Mouse (Mus musculus) T-helper 1 cell (primary cell): Measurements from ENCODE around the gene Insr.

Source experiments
- in situ Hi-C: fragments of 300-600 bp; cut with MboI, MseI; formaldehyde crosslinking; loops from one replicate; pipeline ENCODE4 v1.15.1; 2025; ENCODE audit warnings: high pct_unique_total_duplicates

Gene Insr

DNA sequence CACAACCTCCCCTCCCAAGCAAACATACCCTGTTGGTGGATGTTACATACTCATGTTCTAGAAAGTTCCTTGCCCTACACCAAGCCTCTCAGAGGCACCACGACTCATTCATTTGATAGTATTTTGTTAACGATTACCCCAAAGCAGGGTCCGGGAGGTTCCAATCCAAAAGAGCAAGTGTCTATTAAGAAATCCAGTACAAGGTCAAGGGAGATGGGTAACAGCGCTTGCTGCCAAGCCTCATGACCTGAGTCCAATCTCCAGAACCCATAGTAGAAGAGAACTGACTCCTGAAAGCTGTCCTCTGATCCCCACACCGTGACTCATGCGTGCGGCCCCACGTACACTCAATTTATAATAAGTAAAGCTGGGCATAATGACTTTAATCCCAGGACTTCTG lies 3.4 kb downstream of the Insr start:
- in situ Hi-C loops: loop anchor here (5.0 to 25.0 kb wide), 3 partner anchors 51 to 1511 kb away; partner anchors contain the start of gene Shcbp1

DNA sequence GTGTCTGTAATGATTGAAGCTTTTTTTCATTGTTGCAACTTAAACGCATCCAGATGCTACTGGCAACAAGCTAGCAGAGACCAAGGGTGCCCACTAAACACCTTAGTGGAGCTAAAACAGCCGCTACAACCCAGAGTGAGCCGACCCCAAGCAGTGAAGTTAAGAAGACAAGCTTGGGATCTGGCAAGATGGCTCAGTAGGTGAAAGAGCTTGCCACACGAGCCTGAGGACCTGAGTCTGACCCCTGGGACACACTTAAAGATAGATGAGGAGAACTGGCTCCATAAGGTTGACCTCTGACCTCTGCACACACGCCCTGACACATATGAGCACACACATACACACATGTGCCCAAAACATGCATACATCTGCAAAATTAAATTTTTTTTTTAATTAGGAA lies 4.2 kb downstream of the Insr start:
- in situ Hi-C loops: loop anchor here (5.0 to 25.0 kb wide), 3 partner anchors 52 to 1512 kb away; partner anchors contain the start of gene Shcbp1

DNA sequence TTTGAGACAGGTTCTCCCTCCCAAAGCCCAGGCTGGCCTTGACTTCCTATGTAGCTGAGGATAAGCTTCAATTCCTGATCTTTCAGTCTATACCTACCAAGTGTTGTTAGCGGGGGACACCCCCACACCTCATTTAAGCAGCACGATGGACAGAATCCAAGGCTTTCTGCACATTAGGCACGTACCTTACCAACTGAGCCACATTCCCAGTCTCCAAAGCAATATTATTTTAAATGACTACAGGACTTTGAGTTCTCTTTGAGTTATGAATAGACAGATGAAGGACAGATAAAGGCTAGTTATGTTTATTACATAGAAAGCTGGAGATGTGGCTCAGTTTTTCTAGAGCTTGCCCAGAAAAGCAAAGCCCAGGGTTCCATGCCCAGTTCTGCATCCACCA lies 5.6 kb downstream of the Insr start:
- in situ Hi-C loops: no loop called here

DNA sequence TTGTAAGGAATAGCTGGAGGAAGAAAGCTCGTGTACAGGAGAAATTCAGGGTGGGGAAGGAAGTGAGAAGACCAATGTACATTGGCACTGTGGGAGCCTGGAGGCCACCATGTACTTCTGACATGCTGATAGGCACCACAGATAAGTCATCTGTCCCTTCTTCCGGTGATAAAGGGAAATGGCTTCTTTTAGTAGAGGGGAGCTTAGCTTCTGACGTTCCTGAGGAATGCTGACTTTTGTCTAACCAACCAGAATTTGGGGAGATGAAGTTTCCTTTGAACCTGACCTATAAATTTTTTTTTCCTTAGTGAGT lies 12.0 kb downstream of the Insr start:
- in situ Hi-C loops: no loop called here

DNA sequence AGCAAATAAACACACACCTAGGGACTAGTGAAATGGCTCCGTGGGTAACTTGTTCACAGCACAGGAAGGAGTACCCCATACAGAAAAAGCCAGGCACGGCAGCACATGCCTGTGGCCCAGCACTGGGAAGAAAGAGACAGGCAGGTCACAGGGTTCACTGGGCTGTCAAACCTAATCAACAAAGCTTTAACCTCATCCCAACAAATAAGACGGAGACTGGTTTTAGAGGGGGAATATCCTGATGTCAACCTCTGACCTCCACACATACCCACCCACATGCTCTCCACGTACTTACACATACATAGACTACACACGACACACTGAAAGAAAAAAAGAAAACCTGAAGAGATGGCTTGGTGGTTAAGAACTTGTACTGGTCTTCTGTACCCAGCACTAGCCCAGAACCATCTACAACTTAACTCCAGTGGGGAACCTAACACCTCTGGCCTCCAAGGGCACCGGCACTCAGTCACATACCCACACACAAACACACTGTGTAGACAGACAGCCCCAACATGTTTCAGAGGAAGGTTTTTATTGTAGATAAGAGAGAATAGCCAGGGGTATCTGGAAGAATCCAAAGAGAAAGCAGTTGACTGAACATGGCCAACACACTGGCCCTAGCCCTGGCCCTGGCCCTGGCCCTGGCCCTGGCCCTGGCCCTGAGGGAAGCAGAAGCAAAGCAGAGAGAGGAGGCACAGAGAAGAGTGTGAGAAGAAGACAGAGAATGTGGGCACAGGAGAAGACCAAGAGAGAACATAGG lies 12.6 kb downstream of the Insr start:
- in situ Hi-C loops: no loop called here

DNA sequence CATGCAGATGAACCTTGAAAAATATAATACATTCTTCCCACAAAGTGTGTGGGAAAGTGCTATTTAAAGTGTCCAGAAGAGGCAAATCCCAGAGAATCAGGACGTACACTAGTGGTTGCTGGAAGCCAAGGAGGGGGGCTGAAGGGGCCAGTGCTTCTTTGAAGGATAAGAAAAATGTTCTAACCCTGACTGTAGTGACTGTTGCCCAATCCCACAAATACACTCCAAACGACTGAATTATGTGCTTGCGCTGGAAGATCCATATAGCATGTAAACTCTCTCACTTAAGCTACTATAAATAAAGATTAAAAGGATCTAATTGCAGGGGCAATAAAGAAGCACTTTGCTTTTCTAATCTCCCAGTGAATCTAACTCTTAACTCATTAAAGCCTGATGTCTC lies 14.2 kb downstream of the Insr start:
- in situ Hi-C loops: no loop called here

DNA sequence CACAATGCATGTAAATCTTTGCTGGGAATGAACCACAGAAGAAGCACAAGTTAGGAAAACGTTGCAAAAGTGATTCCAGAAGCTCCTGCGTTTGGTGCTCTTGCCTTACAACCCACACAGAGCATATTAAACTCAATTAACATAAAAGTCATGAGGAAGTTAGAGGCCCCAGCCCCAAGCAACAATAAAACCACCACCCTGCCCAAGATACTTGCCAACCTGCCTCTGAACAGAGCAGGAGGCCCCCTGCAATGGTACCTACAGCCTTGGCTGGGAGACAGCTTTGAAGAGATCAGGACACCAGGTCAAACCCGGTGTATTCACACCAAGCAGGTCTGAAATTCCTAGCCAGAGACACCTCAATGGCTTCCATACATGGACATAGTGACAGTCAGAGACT lies 16.6 kb downstream of the Insr start:
- in situ Hi-C loops: no loop called here

DNA sequence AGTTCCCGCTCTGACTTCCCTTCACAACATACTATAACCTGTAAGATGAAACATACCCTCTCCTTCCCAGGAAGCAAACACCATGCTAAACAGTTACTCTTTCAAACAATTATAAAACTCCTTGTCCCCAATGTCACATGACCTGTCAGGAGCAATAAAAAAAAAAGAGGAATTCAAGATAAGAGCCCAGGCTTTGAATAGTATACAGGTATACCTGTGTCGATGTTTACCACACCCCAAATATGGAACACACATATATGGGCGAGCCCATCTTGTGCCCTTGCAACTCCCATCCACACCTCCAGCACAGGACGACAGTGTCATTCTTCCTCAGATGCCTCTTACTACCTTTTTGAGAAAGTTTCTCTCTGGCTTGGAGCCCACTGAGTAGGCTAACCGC lies 18.3 kb downstream of the Insr start:
- in situ Hi-C loops: no loop called here

DNA sequence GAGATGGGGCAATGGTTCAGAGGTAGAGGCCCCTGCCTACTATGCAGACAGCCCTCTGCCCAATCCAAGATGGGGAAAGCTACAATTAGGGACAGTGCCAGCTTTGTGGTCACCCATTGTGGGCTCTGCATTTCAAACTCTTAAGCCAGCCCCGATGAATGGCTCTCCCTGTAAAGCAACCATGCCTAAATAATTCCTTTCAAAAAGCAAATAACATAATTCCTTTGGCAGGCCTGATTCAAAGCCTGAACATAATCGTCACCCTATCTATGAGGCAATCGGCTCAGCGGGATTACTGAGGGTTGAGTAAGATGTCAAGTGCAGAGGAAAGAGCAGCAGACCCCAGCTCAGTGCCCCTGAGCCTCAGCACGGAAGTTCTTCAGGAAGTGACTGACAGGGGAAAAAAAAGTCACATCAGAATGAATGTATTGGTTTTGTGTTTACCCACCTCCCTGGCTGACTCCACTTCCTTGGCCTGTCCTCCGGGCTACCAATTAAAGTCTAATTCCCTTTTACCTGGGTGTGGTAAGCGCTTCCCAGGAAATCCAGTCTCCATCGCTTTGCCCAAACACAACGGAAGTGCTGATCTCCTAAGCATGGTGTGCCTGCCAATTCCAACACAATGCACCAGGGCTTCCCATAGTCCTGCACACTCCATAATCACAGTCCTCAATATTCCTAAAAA lies 19.1 kb downstream of the Insr start:
- in situ Hi-C loops: no loop called here

DNA sequence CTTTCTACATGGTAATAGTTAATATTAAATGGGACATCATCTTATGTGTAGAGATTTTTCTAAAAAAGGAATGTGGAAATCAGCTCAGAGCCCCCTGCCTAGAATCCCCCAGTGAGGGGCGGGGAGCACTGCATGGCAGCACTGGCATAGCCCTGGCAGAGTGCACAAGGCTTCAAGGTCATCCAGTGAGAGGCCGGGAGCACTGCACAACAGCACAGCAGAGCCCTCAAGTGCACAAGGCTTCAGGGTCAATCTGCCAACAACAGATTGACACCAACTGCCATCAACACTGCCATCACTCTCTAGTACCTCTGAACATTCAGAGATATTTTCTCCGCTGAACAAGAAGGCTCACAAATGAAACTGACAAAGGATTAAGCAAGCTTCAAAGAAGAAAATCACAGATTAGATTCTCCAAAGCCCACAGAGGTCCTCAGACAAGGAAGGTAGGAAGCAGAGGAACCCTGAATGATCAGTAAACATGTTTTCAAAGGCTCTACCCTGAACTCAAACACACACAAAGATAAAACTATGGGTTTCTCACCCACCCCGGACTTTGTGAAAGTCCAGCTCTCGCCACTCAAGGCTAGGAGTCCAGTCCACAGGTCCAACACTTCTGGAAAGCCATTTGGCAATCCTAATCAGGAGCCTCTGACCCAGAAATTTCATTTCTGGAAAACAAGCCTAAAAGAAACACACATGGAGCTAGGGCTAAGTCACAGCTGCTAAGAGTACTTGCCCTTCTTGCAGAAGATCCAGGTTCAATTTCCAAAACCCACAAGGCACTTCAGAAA lies 23.1 kb downstream of the Insr start:
- in situ Hi-C loops: no loop called here

DNA sequence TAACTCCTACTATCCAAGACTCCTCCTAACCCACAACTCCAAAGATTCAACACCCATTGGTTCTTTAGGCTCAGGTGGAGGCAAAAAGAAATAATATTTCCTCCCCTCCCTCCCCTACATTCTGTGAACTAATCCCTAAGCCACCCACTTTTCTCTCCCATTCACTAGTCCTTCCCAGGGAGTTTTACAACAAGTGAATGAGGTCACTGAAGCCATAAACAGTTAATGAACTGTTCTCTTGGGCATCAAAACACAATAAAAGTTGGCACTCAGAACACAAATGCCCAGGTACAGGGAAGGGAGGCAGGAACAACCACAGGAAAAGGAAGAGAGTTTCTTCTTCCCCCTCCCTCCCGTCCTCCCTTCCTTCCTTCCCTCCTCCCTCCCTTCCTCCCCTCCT lies 24.1 kb downstream of the Insr start:
- in situ Hi-C loops: no loop called here

DNA sequence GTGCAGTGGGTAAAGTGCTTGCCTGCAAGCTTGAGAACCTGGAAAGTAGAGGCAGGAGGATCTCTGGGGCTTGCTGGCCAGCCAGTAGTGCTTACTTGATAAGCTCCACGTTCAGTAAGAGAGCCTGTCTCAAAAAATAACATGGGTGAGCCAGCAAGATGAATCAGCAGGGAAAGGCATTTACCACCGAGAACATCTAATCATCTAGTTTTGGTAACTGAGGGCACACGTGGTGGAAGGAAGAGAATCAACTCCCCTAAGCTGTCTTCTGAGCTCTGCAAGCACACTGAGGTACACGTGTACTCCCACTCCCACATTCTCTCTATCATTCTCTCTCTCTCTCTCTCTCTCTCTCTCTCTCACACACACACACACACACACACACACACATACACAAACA lies 26.2 kb downstream of the Insr start:
- in situ Hi-C loops: no loop called here

DNA sequence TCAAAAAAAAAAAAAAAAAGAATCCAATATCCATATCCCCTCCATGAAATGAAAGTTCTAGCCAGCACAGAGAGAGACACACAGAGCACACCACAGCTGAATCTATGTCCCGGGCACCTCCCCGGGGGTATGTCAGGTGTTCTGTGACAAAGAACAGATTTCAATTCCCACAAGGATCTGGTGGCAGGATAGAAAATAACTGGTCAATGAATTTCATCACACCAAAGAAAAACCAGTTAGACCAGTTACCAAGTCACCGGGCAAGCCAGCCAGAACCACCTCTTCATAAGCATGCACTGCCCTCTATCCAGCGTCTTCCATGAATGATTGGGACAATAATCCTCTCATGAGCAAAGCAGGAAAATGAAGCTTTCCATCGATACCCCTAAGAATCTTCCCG lies 26.8 kb downstream of the Insr start:
- in situ Hi-C loops: no loop called here

DNA sequence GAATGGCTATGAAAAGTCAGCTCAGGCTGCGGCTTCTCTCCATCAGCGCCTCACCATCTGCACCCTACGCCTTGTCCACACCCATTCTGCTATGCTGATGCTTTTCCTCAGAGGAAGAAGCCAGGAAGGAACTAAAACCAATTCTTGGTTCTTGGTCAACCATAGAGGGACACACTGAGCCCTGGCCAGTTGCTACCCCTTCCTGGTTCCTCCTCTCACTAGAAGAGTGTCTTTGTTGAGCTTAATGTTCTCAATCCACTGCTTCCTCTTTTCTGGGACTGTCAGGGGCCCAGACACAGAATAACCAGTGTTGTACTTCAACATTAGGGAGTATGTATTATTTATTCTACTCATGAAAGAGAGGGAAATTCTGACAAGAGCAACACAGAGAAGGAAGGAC lies 28.3 kb downstream of the Insr start:
- in situ Hi-C loops: no loop called here

DNA sequence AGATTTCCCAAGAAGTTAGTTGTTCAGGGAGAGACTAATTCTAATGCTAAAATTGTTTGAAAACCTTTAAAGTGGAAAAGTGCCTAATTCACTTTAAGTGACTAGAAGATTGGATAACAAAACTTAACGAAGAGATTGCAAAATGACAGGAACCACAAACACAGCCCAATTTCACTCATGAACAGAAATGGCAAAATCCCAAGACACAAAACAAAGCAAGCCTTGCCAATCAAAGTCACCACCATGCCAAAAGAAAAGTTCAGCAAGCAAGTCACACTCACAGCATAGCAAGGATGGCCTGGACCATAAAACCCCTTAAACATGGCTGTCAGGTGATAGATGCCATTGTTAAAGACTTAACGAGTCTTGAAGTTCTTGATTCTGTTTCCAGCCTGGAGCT lies 29.5 kb downstream of the Insr start:
- in situ Hi-C loops: no loop called here

DNA sequence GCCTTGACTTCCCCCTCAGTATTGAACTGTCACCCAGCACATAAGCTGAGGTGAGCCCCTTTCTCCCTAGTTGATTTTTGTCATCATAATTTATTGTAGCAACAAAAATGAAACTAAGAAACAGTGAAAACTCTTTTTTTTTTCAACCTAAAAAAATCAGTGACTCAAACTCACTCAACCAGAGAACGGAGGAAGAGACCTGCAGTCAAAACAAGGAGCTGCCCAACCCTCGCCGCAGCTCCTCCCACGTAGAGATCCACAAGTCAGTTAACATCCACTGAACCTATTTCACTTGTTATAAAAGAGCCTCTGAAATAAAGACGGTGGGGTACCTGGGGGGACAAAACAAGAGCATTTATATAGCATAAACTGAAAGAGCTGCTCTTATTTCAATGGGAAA lies 30.7 kb downstream of the Insr start:
- in situ Hi-C loops: no loop called here

DNA sequence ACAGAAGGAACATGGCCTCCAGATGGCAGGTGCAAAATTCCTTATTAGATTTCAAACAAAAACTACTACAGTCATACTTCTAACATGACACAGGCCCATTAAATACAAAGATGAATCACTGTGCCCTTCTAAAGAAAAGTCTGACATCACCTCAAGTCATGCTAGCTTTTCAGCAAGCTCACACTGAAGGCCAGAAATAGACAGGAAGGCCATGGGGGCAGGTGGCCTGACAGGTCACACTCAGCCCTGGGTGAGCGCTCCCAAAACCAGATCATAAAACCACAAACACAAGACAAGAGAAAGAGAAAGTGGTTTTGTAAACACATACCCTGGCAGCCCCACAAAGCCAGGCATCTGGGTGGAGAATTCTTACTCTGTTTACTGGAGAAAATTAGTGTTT lies 32.3 kb downstream of the Insr start:
- in situ Hi-C loops: no loop called here

DNA sequence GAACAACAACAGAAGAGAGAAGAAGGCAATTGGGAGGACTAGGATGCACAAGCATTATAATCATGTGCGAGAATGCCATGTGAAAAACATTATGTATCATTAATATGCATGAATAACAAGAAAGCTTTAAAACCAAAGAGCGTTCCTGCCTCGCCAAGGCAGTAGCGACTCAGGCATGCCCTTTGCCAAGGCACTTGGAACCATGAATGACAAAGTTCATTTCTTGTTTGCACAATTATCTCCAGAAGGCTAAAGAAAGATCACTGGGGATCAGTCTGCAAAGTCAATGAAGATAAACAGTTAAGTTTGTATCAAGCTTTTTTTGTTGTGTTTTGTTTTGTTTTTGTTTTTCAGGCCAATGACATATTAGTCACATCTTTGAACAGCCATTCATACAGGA lies 36.2 kb downstream of the Insr start:
- in situ Hi-C loops: no loop called here

DNA sequence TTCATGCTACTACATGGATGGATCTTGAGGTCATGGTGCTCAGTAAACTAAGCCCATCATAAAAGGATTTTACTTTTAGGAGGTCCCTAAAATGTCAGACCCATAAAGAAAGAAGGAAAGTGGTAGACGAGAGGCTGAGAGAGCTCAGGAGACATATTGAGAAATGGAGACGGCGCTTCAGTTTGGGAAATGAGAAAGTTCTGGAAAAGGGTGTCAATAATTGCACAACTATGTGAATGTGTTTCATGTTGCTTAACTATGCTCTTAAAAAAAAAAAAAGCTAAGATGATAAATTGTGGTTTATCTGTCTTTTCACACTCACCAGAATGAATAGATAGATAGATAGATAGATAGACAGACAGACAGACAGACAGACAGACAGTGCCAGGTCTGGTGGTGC lies 38.7 kb downstream of the Insr start:
- in situ Hi-C loops: no loop called here

DNA sequence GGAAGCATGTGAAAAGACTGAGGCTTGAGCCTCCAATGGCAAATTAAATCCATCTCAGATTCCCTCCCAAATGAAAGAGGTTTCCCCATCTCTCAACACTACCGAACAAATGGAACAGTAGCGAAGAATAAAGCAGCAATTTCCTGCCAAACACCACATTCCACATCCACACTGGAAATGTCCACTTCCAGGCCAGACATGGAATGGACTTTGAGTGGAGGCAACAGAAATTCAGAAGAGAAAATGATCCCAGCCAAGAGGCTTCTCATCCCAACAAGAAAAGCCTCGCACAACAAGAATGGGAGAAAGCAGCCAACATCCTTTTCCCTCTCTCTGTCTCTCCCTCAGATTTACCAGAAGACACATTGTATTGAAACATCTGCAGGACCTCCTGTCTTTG lies 39.8 kb downstream of the Insr start:
- in situ Hi-C loops: no loop called here

DNA sequence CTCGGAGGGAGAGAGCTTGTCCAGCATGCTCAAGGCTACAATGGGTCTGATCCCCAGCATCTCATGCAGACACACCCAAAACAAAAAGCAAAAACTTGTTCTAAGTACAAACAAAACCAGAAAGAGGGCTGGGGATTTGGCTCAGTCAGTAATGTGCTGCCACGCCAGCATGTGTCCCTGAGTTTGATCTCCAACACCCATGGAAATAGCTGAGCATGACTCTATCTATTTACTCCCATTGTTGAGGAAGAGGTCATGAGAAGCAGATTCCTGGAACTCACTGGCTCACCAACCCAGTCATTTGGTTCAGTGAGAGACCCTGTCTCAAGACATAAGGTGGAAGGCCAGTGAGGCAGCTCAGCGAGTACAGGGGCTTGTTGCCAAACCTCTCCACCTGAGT lies 40.6 kb downstream of the Insr start:
- in situ Hi-C loops: no loop called here

DNA sequence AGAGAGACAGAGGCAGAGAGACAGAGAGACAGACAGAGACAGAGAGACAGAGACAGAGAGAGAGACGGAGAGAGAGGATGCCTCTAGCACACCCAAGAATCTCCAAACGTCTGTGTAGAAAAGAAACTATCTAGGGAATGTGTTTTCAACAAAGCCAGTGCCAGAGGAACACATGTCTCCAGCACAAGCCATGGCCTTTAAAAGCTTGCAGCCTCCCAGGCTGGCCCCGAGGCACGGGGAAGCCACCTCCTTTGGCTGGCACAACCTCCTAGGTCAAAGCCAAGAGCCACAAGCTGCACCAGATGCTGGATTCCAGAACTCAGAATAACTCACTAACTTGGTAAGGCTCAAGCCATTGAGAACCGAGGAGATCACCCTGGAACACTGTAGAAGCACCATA lies 42.1 kb downstream of the Insr start:
- in situ Hi-C loops: no loop called here

DNA sequence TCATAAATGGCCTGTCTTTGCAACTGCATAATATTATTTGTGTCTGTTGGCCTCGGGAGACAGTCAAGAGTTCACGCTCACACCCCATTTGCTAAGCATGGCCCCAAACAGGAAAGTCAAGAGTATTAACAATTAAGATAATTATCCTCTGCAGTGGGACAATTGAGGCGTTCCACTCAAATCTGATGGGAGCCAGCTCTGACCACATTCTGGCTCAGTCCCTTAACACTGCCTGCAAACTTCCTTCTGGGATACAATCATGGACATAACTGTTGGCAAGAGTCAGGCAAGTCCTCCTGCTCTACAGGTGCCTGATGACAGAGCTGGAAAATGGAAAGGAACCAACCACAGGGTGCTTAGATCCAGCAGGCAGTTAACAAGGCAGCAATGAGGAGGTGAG lies 43.1 kb downstream of the Insr start:
- in situ Hi-C loops: no loop called here
